Mouse (Mus musculus): ENCODE measurements around the gene Olfr18. TPM values are rescaled to one million over a fixed set of nuclear protein-coding genes. Genes with fewer than 3 reads are reported as not detected.

Olfr18 gene
- polyA plus RNA-seq (2012; rRNA removed) = 0.04 and 0.08 TPM in 2 replicates
- not detected in 2 replicates for polyA plus RNA-seq (2014; fragmentation: Nextera tagmentation; extraction: Ambion mirVana)

- no peak for ATAC-seq (ENCODE audit: low FRiP score, low read depth)
These were observed at the start of gene Olfr18 for GRCm38 (mm10) chr9:20335994-20336393. Olfr18 (minus strand) TSS chr9:20336094.

GRCm38 (mm10) chr9:20385343-20385703 is 49.4 kb upstream of the Olfr18 start:
- Histone ChIP-seq H3K36me3 (ENCODE audit: control insufficient read depth, insufficient read depth, low read length) (no peaks in the 10 kb centered on the region), H3K4me3 (replicated peaks; ENCODE audit: low read length) (peak overlapping the region; percentile 67), H3K9me3 (ENCODE audit: control insufficient read depth, low read length) (0 out of 2 replicates have a peak, but pooled peaks cover 3% of the 10 kb centered on the region), H3K4me1 (ENCODE audit: control insufficient read depth, insufficient read depth, low read length) (peaks cover 7% of the 10 kb centered on the region), H3K9ac (ENCODE audit: low read depth, low read length, severe bottlenecking) (peak overlapping the region; percentile 77), H3K4me2 (replicated peaks; ENCODE audit: low read depth, low read length, severe bottlenecking) (peak overlapping the region; percentile 84), H3K27me3 (ENCODE audit: control insufficient read depth, insufficient read depth, low read length) (no peaks in the 10 kb centered on the region), H3K27ac (replicated peaks; ENCODE audit: low read depth, low read length) (peak overlapping the region; percentile 80)
- WGBS = 24% methylated on average over 16 of the region's 16 CpGs
- TF ChIP-seq POLR2A (IDR thresholded peaks at IDR 0.05; ENCODE audit: borderline replicate concordance, extremely low read depth, insufficient read depth, insufficient read length) = no peak
- ATAC-seq (ENCODE audit: low FRiP score, low read depth) (peak; percentile 69), DNase-seq (ENCODE audit: low spot score) (no peak)

More at GRCm38 (mm10) chr9:20335994-20336393, at the start of gene Olfr18:
- H3K9ac ChIP-seq (ENCODE audit: low read depth, low read length, severe bottlenecking) = no peak within 1 kb of the TSS
- no peak within 1 kb of the TSS for H3K4me2 ChIP-seq (replicated peaks; ENCODE audit: low read depth, low read length, severe bottlenecking)
- no peak for DNase-seq (ENCODE audit: low spot score)
- no peak for TF ChIP-seq POLR2A (IDR thresholded peaks at IDR 0.05; ENCODE audit: borderline replicate concordance, extremely low read depth, insufficient read depth, insufficient read length)
- no peak within 1 kb of the TSS for H3K27ac ChIP-seq (replicated peaks; ENCODE audit: low read depth, low read length)
- no peaks in the 10 kb centered on the region for H3K9me3 ChIP-seq (ENCODE audit: control insufficient read depth, low read length)
- no peaks in the 10 kb centered on the region for H3K4me1 ChIP-seq (ENCODE audit: control insufficient read depth, insufficient read depth, low read length)
- H3K4me3 ChIP-seq (replicated peaks; ENCODE audit: low read length) = no peak within 1 kb of the TSS
- H3K36me3 ChIP-seq (ENCODE audit: control insufficient read depth, insufficient read depth, low read length) = no peaks in the 10 kb centered on the region
- H3K27me3 ChIP-seq (ENCODE audit: control insufficient read depth, insufficient read depth, low read length) = no peaks in the 10 kb centered on the region

- H3K27ac ChIP-seq (replicated peaks; ENCODE audit: low read depth, low read length) = peak within 1 kb of the TSS; percentile 80
These were observed 48.8 kb upstream of the Olfr18 start, which contains the start of gene Zfp560 for GRCm38 (mm10) chr9:20384532-20385342. Zfp560 (minus strand) TSS chr9:20385177.

GRCm38 (mm10) chr9:20383659-20384058 is 47.8 kb upstream of the Olfr18 start:
- peak overlapping the region; percentile 84 for H3K4me2 ChIP-seq (replicated peaks; ENCODE audit: low read depth, low read length, severe bottlenecking)
- 87% methylated on average over 7 of the region's 7 CpGs for WGBS
- no peak for TF ChIP-seq POLR2A (IDR thresholded peaks at IDR 0.05; ENCODE audit: borderline replicate concordance, extremely low read depth, insufficient read depth, insufficient read length)
- 0 out of 2 replicates have a peak, but pooled peaks cover 3% of the 10 kb centered on the region for H3K9me3 ChIP-seq (ENCODE audit: control insufficient read depth, low read length)
- ATAC-seq (ENCODE audit: low FRiP score, low read depth) (no peak), DNase-seq (ENCODE audit: low spot score) (no peak)
- peaks cover 7% of the 10 kb centered on the region for H3K4me1 ChIP-seq (ENCODE audit: control insufficient read depth, insufficient read depth, low read length)
- H3K9ac ChIP-seq (ENCODE audit: low read depth, low read length, severe bottlenecking) = no peak overlapping the region
- 0 out of 2 replicates have a peak overlapping the region, but pooled peaks have one; percentile 67 for H3K4me3 ChIP-seq (replicated peaks; ENCODE audit: low read length)
- H3K27me3 ChIP-seq (ENCODE audit: control insufficient read depth, insufficient read depth, low read length) = no peaks in the 10 kb centered on the region
- H3K36me3 ChIP-seq (ENCODE audit: control insufficient read depth, insufficient read depth, low read length) = no peaks in the 10 kb centered on the region
- no peak overlapping the region for H3K27ac ChIP-seq (replicated peaks; ENCODE audit: low read depth, low read length)

More at GRCm38 (mm10) chr9:20384532-20385342, 48.8 kb upstream of the Olfr18 start, which contains the start of gene Zfp560:
- ATAC-seq (ENCODE audit: low FRiP score, low read depth) = peak; percentile 100
- 2% methylated on average over 40 of the region's 40 CpGs for WGBS
- Histone ChIP-seq H3K36me3 (ENCODE audit: control insufficient read depth, insufficient read depth, low read length) (no peaks in the 10 kb centered on the region), H3K27me3 (ENCODE audit: control insufficient read depth, insufficient read depth, low read length) (no peaks in the 10 kb centered on the region), H3K4me1 (ENCODE audit: control insufficient read depth, insufficient read depth, low read length) (peaks cover 7% of the 10 kb centered on the region), H3K9me3 (ENCODE audit: control insufficient read depth, low read length) (0 out of 2 replicates have a peak, but pooled peaks cover 3% of the 10 kb centered on the region), H3K9ac (ENCODE audit: low read depth, low read length, severe bottlenecking) (peak within 1 kb of the TSS; percentile 77), H3K4me3 (replicated peaks; ENCODE audit: low read length) (peak within 1 kb of the TSS; percentile 67), H3K4me2 (replicated peaks; ENCODE audit: low read depth, low read length, severe bottlenecking) (peak within 1 kb of the TSS; percentile 84)
- peak; percentile 94 for DNase-seq (ENCODE audit: low spot score)
- TF ChIP-seq POLR2A (IDR thresholded peaks at IDR 0.05; ENCODE audit: borderline replicate concordance, extremely low read depth, insufficient read depth, insufficient read length) = peak; percentile 97; the same call in 1 of the 2 replicates

GRCm38 (mm10) chr9:20374712-20375111 is 38.8 kb upstream of the Olfr18 start:
- ATAC-seq (ENCODE audit: low FRiP score, low read depth) = no peak
- WGBS = 88% methylated on average over 1 of the region's 1 CpGs

More at GRCm38 (mm10) chr9:20374712-20375111, 38.8 kb upstream of the Olfr18 start:
- Histone ChIP-seq H3K27me3 (ENCODE audit: control insufficient read depth, insufficient read depth, low read length) (no peaks in the 10 kb centered on the region), H3K27ac (replicated peaks; ENCODE audit: low read depth, low read length) (no peak overlapping the region), H3K4me1 (ENCODE audit: control insufficient read depth, insufficient read depth, low read length) (no peaks in the 10 kb centered on the region), H3K4me2 (replicated peaks; ENCODE audit: low read depth, low read length, severe bottlenecking) (no peak overlapping the region), H3K9me3 (ENCODE audit: control insufficient read depth, low read length) (no peaks in the 10 kb centered on the region), H3K4me3 (replicated peaks; ENCODE audit: low read length) (no peak overlapping the region), H3K36me3 (ENCODE audit: control insufficient read depth, insufficient read depth, low read length) (no peaks in the 10 kb centered on the region), H3K9ac (ENCODE audit: low read depth, low read length, severe bottlenecking) (no peak overlapping the region)
- no peak for TF ChIP-seq POLR2A (IDR thresholded peaks at IDR 0.05; ENCODE audit: borderline replicate concordance, extremely low read depth, insufficient read depth, insufficient read length)
- no peak for DNase-seq (ENCODE audit: low spot score)
